Mouse (Mus musculus): Measurements from ENCODE around the gene Exd1. TPM values are rescaled to one million over a fixed set of nuclear protein-coding genes. Genes with fewer than 3 reads are reported as not detected.
A peak's percentile ranks its signal among the peaks of the same experiment; 100 is the strongest.

The Exd1 gene
- polyA plus RNA-seq, 1 experiment from 2014 or later = 0.34 TPM

GRCm38 (mm10) chr2:119477571-119478396, 69.6 kb downstream of the Exd1 start, which contains the start of gene Ino80:
TSS of gene Ino80 (minus strand) at chr2:119477687.
- H3K4me1 ChIP-seq = peaks cover 21% of the 10 kb centered on the region
- no peaks in the 10 kb centered on the region for H3K27me3 ChIP-seq (ENCODE audit: insufficient read depth, poor library complexity, severe bottlenecking)
- DNase-seq (ENCODE audit: low spot score) = peak; percentile 99
- no peaks in the 10 kb centered on the region for H3K9me3 ChIP-seq
- H3K27ac ChIP-seq = peak within 1 kb of the TSS; percentile 100
- 0 out of 2 replicates have a peak, but pooled peaks cover 2% of the 10 kb centered on the region for H3K36me3 ChIP-seq
- 1% methylated on average over 72 of the region's 72 CpGs for WGBS
- peak within 1 kb of the TSS; percentile 89 for H3K4me3 ChIP-seq

- DNase-seq (ENCODE audit: low spot score) = peak; percentile 92
- Histone ChIP-seq H3K9me3 (no peaks in the 10 kb centered on the region), H3K36me3 (peaks cover 7% of the 10 kb centered on the region; the same call in 1 of the 2 replicates)
These were observed 70.6 kb downstream of the Exd1 start for GRCm38 (mm10) chr2:119476621-119477391.

DNA sequence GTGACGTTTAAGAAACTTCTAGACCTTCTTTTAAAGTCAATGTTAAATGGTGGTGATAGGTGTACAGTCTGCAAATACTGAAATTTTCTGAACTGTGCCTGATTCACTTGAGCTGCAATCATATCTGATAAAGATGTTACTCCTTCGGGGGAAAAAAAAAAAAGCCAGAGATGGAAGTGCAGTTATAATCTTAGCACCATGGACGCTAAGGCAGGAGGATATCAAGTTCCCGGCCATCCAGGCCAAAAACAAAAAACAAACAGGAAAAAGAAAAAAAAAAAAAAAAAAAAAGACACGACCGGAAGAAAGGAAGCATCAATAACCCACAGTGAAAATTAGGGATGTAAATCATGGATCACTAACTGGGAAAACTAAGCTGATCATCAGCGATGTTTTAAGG, 71.3 kb downstream of the Exd1 start:
- whole genome bisulfite sequencing = 22% methylated on average over 7 of the region's 7 CpGs
- no peak for DNase-seq (ENCODE audit: low spot score)
- H3K27me3 ChIP-seq (ENCODE audit: insufficient read depth, poor library complexity, severe bottlenecking) = no peaks in the 10 kb centered on the region

More at GRCm38 (mm10) chr2:119476621-119477391, 70.6 kb downstream of the Exd1 start:
- WGBS = under 1% methylated on average over 44 of the region's 44 CpGs
- H3K4me3 ChIP-seq = peak overlapping the region; percentile 89
- H3K4me1 ChIP-seq = peaks cover 21% of the 10 kb centered on the region
- no peaks in the 10 kb centered on the region for H3K27me3 ChIP-seq (ENCODE audit: insufficient read depth, poor library complexity, severe bottlenecking)
- H3K27ac ChIP-seq = peak overlapping the region; percentile 100

More for the DNA sequence above, 71.3 kb downstream of the Exd1 start:
- peak overlapping the region; percentile 89 for H3K4me3 ChIP-seq
- H3K9me3 ChIP-seq = no peaks in the 10 kb centered on the region
- peaks cover 21% of the 10 kb centered on the region for H3K4me1 ChIP-seq
- H3K36me3 ChIP-seq = peaks cover 7% of the 10 kb centered on the region; the same call in 1 of the 2 replicates
- peak overlapping the region; percentile 100; the same call in 1 of the 2 replicates for H3K27ac ChIP-seq

Other genes with a start within 250 kb of the Exd1 start
- gene Dll4, start 221.8 kb downstream of the Exd1 start, polyA plus RNA-seq (2016; fragmentation: Nextera tagmentation; extraction: Ambion mirVana) = 6.0 and 7.5 TPM in 2 replicates
- gene Chac1, start 196.4 kb downstream of the Exd1 start, polyA plus RNA-seq (2016; fragmentation: Nextera tagmentation; extraction: Ambion mirVana) = 0.55 and 0.69 TPM in 2 replicates
- gene Ino80, start 69.9 kb downstream of the Exd1 start, polyA plus RNA-seq (2016; fragmentation: Nextera tagmentation; extraction: Ambion mirVana) = 2.7 and 3.4 TPM in 2 replicates
- 42.4 and 47.4 TPM in 2 replicates for gene Chp1, start 70 bp upstream of the Exd1 start, polyA plus RNA-seq (2016; fragmentation: Nextera tagmentation; extraction: Ambion mirVana)
- 52.0 and 56.7 TPM in 2 replicates for gene Nusap1, start 70.7 kb upstream of the Exd1 start, polyA plus RNA-seq (2016; fragmentation: Nextera tagmentation; extraction: Ambion mirVana)
- gene Oip5, start 70.8 kb upstream of the Exd1 start, polyA plus RNA-seq (2016; fragmentation: Nextera tagmentation; extraction: Ambion mirVana) = 30.1 and 30.8 TPM in 2 replicates
- 58.3 and 65.4 TPM in 2 replicates for gene Ndufaf1, start 115.2 kb upstream of the Exd1 start, polyA plus RNA-seq (2016; fragmentation: Nextera tagmentation; extraction: Ambion mirVana)
- gene Rtf1, start 127.4 kb upstream of the Exd1 start, polyA plus RNA-seq (2016; fragmentation: Nextera tagmentation; extraction: Ambion mirVana) = 26.4 and 37.4 TPM in 2 replicates
- 2.7 and 3.1 TPM in 2 replicates for gene Itpka, start 194.7 kb upstream of the Exd1 start, polyA plus RNA-seq (2016; fragmentation: Nextera tagmentation; extraction: Ambion mirVana)
- 0.10 and 0.13 TPM in 2 replicates for gene Ltk, start 212.8 kb upstream of the Exd1 start, polyA plus RNA-seq (2016; fragmentation: Nextera tagmentation; extraction: Ambion mirVana)
- gene Rpap1, start 239.9 kb upstream of the Exd1 start, polyA plus RNA-seq (2016; fragmentation: Nextera tagmentation; extraction: Ambion mirVana) = 31.4 and 32.0 TPM in 2 replicates

Data from heart, embryonic 10.5 days (tissue).